Mouse (Mus musculus): ENCODE results near the gene Szrd1. TPM values are rescaled to one million over a fixed set of nuclear protein-coding genes. Genes with fewer than 3 reads are reported as not detected.

The Szrd1 gene
- 100 to 1,000 TPM; 161 to 166 TPM for total RNA-seq (2021)
- long read RNA-seq, experiment 1, transcript Szrd1-203 (4 exons, 3,244 nt) = major isoform, 7 of 20 reads
- long read RNA-seq, experiment 1, partial matches to known transcripts = 0 of 20 reads
- long read RNA-seq, experiment 1, other reads (novel, unspliced or antisense) = 9 of 20 reads
- long read RNA-seq, experiment 2, partial matches to known transcripts = 2 of 15 reads
- long read RNA-seq, experiment 2, other reads (novel, unspliced or antisense) = 8 of 15 reads

- DNase-seq = peak; percentile 99
- intact Hi-C loops (cut with DNase I; ENCODE audit: low total_unique reads) = no loop called here
Observed at GRCm38 (mm10) chr4:141139116-141139970, at the start of gene Szrd1. Gene Szrd1, minus strand, starts transcription at chr4:141139775.

- no peak for DNase-seq
- intact Hi-C loops (cut with DNase I; ENCODE audit: low total_unique reads) = no loop called here
Observed at GRCm38 (mm10) chr4:141186923-141187836, 47.6 kb upstream of the Szrd1 start.

- intact Hi-C loops (cut with DNase I; ENCODE audit: low total_unique reads) = no loop called here
- no peak for DNase-seq
Observed at GRCm38 (mm10) chr4:141184426-141184825, 44.9 kb upstream of the Szrd1 start.

- no peak for DNase-seq
Observed at GRCm38 (mm10) chr4:141183932-141184331, 44.4 kb upstream of the Szrd1 start.

DNA sequence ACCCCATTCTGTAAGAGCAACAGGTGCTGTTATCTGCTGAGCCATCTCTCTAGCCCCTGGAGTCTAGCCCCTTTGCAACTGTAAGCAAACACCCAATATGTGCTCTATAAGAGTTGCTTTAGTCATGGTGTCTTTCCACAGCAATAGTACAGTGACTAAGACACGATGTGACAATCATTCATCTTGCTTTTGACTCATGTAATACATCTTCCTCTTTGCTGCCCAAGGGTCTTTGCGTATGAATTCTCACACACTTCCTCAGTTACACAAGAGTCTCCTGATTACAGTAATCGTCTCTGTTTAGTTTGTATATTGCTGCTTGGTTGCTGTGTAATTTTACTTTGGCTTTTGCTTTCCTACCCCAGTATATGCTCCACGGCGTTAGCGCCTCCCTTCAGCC is 42.4 kb upstream of the Szrd1 start:
- DNase-seq = no peak
- intact Hi-C loops (cut with DNase I; ENCODE audit: low total_unique reads) = no loop called here

More at GRCm38 (mm10) chr4:141183932-141184331, 44.4 kb upstream of the Szrd1 start:
- intact Hi-C loops (cut with DNase I; ENCODE audit: low total_unique reads) = no loop called here

DNA sequence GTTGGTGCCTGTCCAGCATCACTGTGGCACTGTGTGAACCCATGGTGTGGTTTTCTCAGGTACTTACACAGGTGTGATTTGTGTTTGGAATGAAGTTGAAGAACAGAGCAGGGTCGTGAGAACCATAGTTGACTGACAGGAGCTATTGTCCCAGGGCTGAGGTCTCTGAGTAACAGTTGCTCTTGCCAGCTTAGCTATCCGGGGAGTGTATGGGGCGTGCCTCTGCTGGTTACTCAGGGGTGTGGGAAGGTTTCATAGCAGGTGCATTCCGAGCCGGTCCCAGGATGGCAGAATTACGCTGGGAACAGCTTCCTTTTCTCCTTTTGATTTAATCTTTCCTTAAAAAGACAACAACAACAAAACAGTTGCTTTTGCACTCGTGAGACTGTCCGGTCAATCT is 41.3 kb upstream of the Szrd1 start:
- DNase-seq = no peak
- intact Hi-C loops (cut with DNase I; ENCODE audit: low total_unique reads) = no loop called here

DNA sequence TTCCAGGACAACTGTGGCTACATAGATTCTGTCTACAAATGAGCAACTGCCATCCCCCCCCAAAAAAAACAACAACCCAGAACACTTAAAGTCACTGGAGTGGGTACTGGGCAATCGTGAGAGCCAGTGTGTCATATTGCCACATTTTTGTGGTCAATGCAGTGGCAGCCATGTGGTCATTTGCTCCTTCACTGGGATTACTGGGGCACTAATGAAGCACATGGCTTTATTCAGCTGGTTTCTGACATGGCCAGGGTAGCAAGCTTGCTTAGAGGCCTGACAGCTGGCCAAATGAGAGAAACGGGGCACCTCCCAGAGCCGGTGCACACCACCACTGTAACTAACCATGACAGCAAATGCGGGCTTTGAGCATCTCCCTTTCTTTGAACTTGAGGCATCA is 38.9 kb upstream of the Szrd1 start:
- intact Hi-C loops (cut with DNase I; ENCODE audit: low total_unique reads) = no loop called here
- DNase-seq = no peak

DNA sequence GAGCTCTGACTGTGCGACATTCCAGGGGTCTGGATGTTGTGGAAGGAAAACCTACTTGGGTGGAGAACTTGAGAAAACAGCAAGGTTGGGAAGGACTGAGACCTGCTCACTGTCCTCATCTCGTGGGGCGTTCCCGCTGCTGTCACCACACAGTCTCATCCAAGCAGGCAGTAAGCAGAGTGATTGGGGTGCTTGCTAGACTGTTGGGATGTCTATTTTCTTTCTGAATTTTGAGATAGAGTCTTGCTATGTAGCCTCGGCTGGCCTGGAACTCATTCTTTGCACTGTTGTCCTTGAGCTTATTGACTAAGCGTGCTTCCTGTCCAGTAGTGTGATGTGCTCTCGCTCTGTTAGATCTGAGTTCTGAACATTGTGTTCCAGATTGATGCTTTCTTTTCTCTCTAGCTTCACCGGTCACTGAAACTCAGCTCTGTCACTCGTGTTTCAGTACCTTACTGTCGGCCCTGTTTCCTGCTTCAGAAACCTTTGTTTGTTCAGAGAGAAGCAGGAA is 36.8 kb upstream of the Szrd1 start:
- intact Hi-C loops (cut with DNase I; ENCODE audit: low total_unique reads) = no loop called here
- DNase-seq = no peak

DNA sequence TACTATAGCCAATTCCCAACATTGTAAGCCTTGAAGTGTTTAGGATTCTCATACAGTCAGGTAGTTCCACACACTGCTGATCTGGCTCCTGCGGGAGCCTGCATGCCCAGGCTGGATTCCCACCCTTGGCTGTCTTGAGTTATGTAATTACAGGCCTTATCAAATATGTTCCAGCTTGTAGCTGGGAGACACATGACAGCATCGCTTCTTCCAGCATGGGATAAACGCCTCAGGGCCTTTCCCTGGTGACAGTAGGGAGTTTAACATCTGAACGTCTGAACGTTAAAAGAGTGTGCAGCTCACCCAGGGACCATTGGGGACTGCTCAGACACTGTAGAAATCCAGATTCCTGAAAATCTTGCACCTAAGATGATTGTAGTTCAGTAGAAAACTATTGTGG is 36.2 kb upstream of the Szrd1 start:
- intact Hi-C loops (cut with DNase I; ENCODE audit: low total_unique reads) = no loop called here
- no peak for DNase-seq

DNA sequence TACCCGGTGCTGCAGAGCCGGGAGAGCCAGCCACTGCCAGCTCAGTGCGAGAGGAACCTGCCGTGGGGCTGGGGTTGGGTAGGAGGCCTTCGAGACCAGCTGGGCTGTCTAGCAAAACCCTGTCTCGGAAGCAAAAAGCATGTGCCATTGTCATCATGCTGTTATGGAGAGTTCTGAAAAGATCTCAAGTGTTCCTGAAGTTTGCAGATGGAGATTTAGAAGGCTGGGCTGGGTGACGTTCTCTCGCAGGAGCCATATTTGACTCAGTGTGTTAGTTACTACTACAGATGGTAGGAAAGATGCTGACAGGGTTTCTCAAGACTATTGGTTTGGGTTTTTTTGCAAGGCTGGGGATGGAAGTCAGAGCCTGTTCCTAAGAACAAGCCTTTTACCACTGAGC is 32.5 kb upstream of the Szrd1 start:
- intact Hi-C loops (cut with DNase I; ENCODE audit: low total_unique reads) = no loop called here
- no peak for DNase-seq

GRCm38 (mm10) chr4:141167156-141167555 is 27.6 kb upstream of the Szrd1 start:
- intact Hi-C loops (cut with DNase I; ENCODE audit: low total_unique reads) = no loop called here
- no peak for DNase-seq

- DNase-seq = no peak
Observed at GRCm38 (mm10) chr4:141165744-141166292, 26.2 kb upstream of the Szrd1 start.

DNA sequence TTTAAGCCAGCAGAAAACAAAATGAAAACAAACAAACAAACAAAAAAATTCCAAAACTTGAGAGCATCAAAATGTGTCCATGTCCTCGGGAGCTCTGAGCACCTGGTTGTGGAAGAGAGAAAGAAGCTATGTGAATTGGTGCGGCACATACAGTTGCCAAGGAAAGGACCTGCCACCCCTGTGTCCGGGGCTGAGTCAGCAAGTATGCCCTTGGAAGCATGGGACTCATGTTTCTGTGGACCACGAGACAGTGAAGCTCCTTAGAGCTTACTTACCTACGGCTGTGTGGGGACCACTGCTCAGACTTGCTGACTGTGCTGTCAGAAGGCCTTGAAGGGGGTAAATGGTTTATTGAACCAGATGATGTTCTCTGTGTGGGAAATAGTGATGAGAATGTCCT is 24.2 kb upstream of the Szrd1 start:
- intact Hi-C loops (cut with DNase I; ENCODE audit: low total_unique reads) = no loop called here
- DNase-seq = no peak

More at GRCm38 (mm10) chr4:141165744-141166292, 26.2 kb upstream of the Szrd1 start:
- intact Hi-C loops (cut with DNase I; ENCODE audit: low total_unique reads) = no loop called here

DNA sequence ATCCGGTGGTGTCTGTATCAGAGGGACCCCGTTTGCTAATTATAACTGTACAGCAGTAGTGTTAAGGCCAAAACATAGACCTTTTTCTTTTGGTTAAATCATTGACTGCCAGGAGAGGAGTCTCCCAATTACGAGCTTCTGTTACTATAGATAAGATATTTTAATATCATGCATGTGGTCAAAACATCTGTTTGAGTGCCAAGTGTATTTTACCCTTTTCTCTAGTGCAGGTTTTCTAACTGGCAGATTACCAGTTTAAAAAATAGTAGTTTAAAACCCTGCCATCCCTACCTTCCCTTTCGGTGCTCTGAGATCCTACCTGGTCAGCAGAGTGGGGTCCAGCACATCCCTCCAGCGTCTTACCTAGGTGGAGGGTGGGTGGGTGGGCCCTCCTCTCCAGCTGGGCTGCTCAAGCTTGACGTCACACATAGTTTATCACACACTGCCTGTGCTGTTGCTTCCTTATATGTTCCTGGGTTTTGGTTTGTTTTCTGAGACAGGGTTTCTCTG is 22.2 kb upstream of the Szrd1 start:
- intact Hi-C loops (cut with DNase I; ENCODE audit: low total_unique reads) = no loop called here
- no peak for DNase-seq

GRCm38 (mm10) chr4:141160193-141160592 is 20.6 kb upstream of the Szrd1 start:
- DNase-seq = no peak
- intact Hi-C loops (cut with DNase I; ENCODE audit: low total_unique reads) = no loop called here

DNA sequence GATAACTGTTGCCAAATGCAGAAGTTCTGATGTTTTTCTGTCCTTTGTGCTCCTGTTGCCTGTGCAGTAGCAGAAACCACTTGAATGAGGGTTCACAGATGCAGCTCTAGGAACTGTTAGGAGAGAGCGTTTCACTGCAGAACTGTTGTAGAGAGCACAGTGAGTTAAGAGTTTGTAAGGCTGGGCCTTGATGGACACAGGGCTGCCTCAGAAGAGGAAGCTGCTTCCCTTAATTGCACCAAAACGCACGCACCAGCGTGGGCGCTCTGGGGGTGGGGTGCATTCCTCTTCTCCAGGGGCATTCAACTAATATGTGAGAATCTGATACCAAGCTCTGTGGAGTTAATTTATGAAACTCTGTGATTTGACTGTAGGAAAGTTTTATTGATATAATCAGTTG is 20.1 kb upstream of the Szrd1 start:
- no peak for DNase-seq
- intact Hi-C loops (cut with DNase I; ENCODE audit: low total_unique reads) = no loop called here

- intact Hi-C loops (cut with DNase I; ENCODE audit: low total_unique reads) = no loop called here
- no peak for DNase-seq
Observed at GRCm38 (mm10) chr4:141159093-141159492, 19.5 kb upstream of the Szrd1 start.

DNA sequence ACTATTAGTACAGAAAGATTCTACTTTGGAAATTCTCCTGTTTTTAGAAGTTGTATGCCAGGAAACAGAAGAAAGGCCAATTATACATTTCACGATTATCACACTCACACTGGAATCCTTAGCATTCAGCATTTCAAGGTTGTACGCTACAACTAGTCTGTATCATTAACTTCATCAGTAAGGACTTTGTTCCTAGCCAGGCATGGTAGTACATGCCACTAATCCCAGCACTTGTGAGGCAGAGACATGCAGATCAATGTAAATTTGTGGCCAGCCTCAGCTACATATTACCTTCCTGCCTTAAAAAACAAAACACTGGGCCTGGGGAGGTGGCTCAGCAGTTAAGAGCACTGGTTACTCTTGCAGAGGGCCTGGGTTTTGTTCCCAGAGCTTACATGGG is 19.0 kb upstream of the Szrd1 start:
- DNase-seq = no peak
- intact Hi-C loops (cut with DNase I; ENCODE audit: low total_unique reads) = no loop called here

- intact Hi-C loops (cut with DNase I; ENCODE audit: low total_unique reads) = no loop called here
- no peak for DNase-seq
Observed at GRCm38 (mm10) chr4:141157485-141157884, 17.9 kb upstream of the Szrd1 start.

All from gastrocnemius, postnatal 14 days (tissue).